Mouse (Mus musculus) E14TG2a.4 (cell line): ENCODE results near the gene Nsun7.

Source experiments
- CTCF ChIP-seq: conservative IDR thresholded peaks from 2 replicates; pipeline ENCODE4 v1.5.1; 2014; ENCODE audit warnings: low read length
- POU5F1 ChIP-seq: IDR thresholded peaks from 2 replicates; pipeline ENCODE4 v1.6.1; 2014; ENCODE audit warnings: low read length, borderline replicate concordance

DNA sequence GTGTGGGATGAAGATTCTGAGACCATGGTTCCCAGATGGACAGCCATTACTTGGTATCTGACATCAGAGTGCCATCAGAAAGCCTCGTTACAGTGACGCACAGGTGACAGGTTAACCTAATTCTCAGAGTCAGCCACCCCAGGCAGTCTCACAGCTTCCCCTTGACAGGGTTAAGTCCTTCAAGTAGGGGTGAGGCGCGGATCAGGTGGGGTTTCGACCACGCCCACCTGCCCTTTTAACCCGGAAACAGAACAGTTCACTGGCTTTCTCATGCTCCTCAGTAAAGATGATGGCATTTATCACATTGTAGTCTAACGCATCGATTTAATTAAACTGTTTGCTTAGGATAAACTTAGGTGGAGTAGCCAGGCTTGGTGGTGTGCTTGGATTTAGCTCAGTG is 39.1 kb upstream of the Nsun7 start:
- TF ChIP-seq CTCF: no peak
- TF ChIP-seq POU5F1: no peak
